Mouse (Mus musculus) forebrain, embryonic 14.5 days (tissue): ENCODE data around the gene Olfr680-ps1. TPM values are rescaled to one million over a fixed set of nuclear protein-coding genes. Genes with fewer than 3 reads are reported as not detected.
"Not testable (repeated sequence)": the region's sequence is repeated elsewhere in the genome, so short reads cannot be mapped to it uniquely, and the experiment has no call there.

Source experiments
- ATAC-seq: fragments of 200-750 bp; cut with Nextera tagmentation; 2 replicates; pipeline ENCODE4 v1.8.0; 2017; ENCODE audit warnings: mild to moderate bottlenecking, moderate library complexity
- DNase-seq: peaks from one replicate; pipeline ENCODE4 v3.0.0-alpha.2; 2015; ENCODE audit warnings: low spot score
- H3K27ac ChIP-seq: fragments of 300-500 bp; sonication (generic); 2 replicates; pipeline ENCODE4 v1.5.1; 2014; ENCODE audit warnings: low read depth, mild to moderate bottlenecking, control low read depth, low read length, moderate library complexity
- H3K27me3 ChIP-seq: fragments of 300-500 bp; sonication (generic); replicated peaks from 2 replicates; pipeline ENCODE4 v1.6.1; 2014; ENCODE audit warnings: low read length, control low read depth, mixed read lengths; ENCODE audit not compliant: control insufficient read depth, insufficient read depth
- H3K36me3 ChIP-seq: fragments of 300-500 bp; sonication (generic); 2 replicates; pipeline ENCODE4 v1.6.1; 2014; ENCODE audit warnings: low read length, control low read depth; ENCODE audit not compliant: control insufficient read depth, insufficient read depth
- H3K4me1 ChIP-seq: fragments of 300-500 bp; sonication (generic); 2 replicates; pipeline ENCODE4 v1.6.1; 2014; ENCODE audit warnings: antibody characterized with exemption, low read length, control low read depth; ENCODE audit not compliant: control insufficient read depth, insufficient read depth
- H3K4me2 ChIP-seq: fragments of 300-500 bp; sonication (generic); 2 replicates; pipeline ENCODE4 v1.6.1; 2014; ENCODE audit warnings: mild to moderate bottlenecking, control low read depth, low read length
- H3K4me3 ChIP-seq: fragments of 300-500 bp; sonication (generic); 2 replicates; pipeline ENCODE4 v1.5.1; 2014; ENCODE audit warnings: low read depth, low read length, control low read depth
- H3K9ac ChIP-seq: fragments of 300-500 bp; sonication (generic); 2 replicates; pipeline ENCODE4 v1.6.1; 2014; ENCODE audit warnings: mild to moderate bottlenecking, low read length, control low read depth, moderate library complexity
- H3K9me3 ChIP-seq: fragments of 300-500 bp; sonication (generic); replicated peaks from 2 replicates; pipeline ENCODE4 v1.6.1; 2016; ENCODE audit warnings: low read length, control low read depth, mixed read lengths; ENCODE audit not compliant: control insufficient read depth
- WGBS: fragments of 180-500 bp; shearing (Covaris S2); extraction: QIAGEN DNeasy Blood & Tissue Kit; methylation state at CpG from one replicate; pipeline ENCODE4 v1.1.7; 2014; 5-methylcytosine and 5-hydroxymethylcytosine counted together
- polyA plus RNA-seq: library from polyadenylated mRNA; unstranded; fragments of >200 nt; fragmentation: Nextera tagmentation; extraction: Ambion mirVana; gene quantifications from 2 replicates; pipeline ENCODE4 v1.2.1, GENCODE M21; 2014

The Olfr680-ps1 gene
- not detected in 2 replicates for polyA plus RNA-seq

DNA sequence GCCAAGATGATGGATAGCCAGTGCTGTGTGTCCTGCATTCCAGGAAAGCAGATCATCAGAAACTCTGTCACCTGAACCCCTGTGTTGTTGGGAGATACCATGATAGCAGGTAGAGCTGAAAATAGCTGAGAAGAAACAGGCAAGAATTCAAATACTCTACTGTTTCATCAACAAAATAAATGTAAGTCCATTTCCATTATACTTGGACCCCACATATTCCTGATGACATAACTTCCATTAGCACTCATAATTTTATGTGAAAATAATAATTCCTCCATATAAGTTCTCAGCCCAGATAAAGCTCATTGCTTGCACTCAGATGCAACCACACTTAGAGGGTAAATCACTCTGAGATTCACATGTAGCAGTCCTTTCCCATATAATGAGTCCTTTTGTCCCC, at the start of gene Olfr680-ps1:
Gene Olfr680-ps1 (minus strand): TSS at position 101 of the 400 bp plus-strand sequence.
- H3K4me3 ChIP-seq, H3K9me3 ChIP-seq, H3K4me1 ChIP-seq, DNase-seq, ATAC-seq, H3K9ac ChIP-seq, H3K27ac ChIP-seq, H3K4me2 ChIP-seq, H3K27me3 ChIP-seq, H3K36me3 ChIP-seq: not testable (repeated sequence)

DNA sequence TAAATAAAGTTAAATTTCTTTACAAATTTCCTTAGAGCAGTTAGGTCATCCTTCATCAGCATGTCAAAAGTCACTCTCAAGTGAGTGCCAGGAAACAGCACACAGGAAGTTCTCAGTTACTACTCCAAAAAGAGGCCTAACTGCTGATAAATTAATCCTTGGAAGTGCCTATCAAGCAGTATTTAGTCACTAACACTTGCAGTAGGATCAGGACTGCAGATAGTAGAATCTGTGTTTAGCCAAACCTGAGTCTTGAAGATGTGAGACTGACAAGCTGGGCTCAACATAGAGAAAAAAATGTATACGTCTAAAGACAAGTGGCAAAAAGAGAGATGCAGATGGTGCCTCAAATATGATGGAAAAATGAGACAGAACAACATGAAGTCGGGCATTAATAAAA, 48.7 kb upstream of the Olfr680-ps1 start:
- WGBS: 77% methylated on average over 2 of the region's 2 CpGs
- no peak for ATAC-seq
- Histone ChIP-seq H3K9me3 (no peaks in the 10 kb centered on the region), H3K4me2 (no peak overlapping the region), H3K36me3 (no peaks in the 10 kb centered on the region), H3K4me1 (no peaks in the 10 kb centered on the region), H3K27me3 (no peaks in the 10 kb centered on the region), H3K4me3 (no peak overlapping the region), H3K9ac (no peak overlapping the region), H3K27ac (no peak overlapping the region)
- no peak for DNase-seq

DNA sequence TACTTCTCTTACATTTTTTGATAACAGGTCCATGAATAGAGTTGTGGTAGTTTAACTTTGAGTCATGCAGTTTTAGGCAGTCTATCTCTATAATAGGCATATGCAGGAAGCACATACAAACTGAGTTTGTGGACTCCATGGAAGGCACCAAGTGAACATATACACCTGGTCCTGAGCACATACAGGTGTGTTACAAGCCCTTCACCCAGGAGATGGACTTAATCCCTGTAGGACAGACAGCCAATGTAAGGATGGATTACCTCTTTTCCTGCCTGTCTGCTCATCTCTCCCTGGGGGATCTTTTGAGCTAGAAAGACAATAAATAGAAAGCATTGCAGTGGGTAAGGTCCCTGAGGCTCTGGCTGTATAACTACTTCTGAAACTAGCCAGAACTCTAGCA, 23.9 kb upstream of the Olfr680-ps1 start, which contains the start of gene Olfr681:
Gene Olfr681 (plus strand): TSS at position 301 of the 400 bp plus-strand sequence.
- Histone ChIP-seq H3K9ac (no peak within 1 kb of the TSS), H3K9me3 (no peaks in the 10 kb centered on the region), H3K27ac (no peak within 1 kb of the TSS), H3K36me3 (no peaks in the 10 kb centered on the region), H3K4me2 (no peak within 1 kb of the TSS), H3K4me1 (no peaks in the 10 kb centered on the region), H3K4me3 (no peak within 1 kb of the TSS), H3K27me3 (no peaks in the 10 kb centered on the region)
- DNase-seq (no peak), ATAC-seq (no peak)

DNA sequence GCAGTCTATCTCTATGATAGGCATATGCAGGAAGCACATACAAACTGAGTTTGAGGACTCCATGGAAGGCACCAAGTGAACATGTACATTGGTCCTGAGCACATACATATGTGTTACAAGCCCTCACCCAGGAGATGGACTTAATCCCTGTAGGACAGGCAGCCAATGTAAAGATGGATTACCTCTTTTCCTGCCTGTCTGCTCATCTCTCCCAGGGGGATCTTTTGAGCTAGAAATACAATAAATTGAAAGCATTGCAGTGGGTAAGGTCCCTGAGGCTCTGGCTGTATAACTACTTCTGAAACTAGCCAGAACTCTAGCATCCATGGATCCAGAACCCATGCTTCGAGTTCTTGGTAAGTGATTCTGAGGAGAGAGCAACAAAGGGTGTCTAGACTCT, 11.7 kb downstream of the Olfr680-ps1 start, which contains the start of gene Olfr679:
Gene Olfr679 (plus strand): TSS at position 301 of the 400 bp plus-strand sequence.
- ATAC-seq (no peak), DNase-seq (no peak)
- 45% methylated on average over 1 of the region's 1 CpGs for WGBS
- Histone ChIP-seq H3K36me3 (no peaks in the 10 kb centered on the region), H3K9ac (no peak within 1 kb of the TSS), H3K4me1 (no peaks in the 10 kb centered on the region), H3K4me3 (no peak within 1 kb of the TSS), H3K4me2 (no peak within 1 kb of the TSS), H3K27me3 (no peaks in the 10 kb centered on the region), H3K27ac (no peak within 1 kb of the TSS), H3K9me3 (no peaks in the 10 kb centered on the region)

DNA sequence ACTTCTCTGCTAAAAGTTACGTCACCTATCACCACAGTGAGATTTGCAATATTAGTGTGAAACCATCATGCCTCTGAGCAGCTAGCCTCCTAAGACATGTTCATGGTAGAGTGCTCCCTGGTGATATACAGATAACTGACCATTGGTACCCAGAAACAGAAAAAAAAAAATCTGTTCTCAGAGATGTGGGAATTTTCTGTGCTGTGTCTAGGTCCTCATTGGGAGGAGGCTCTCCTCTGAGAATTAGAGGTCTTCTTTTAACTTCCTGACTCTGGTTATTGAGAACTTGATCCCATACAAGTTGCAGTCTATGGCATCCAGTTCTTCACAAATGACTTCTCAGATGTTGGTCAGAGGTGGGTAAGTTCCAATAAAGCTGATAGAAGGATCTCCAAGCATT, 28.4 kb downstream of the Olfr680-ps1 start, which contains the start of gene Olfr678:
Gene Olfr678 (plus strand): TSS at position 301 of the 400 bp plus-strand sequence.
- Histone ChIP-seq H3K9ac (no peak within 1 kb of the TSS), H3K27me3 (no peaks in the 10 kb centered on the region), H3K4me1 (no peaks in the 10 kb centered on the region), H3K36me3 (no peaks in the 10 kb centered on the region), H3K27ac (no peak within 1 kb of the TSS), H3K4me3 (no peak within 1 kb of the TSS), H3K9me3 (no peaks in the 10 kb centered on the region), H3K4me2 (no peak within 1 kb of the TSS)
- ATAC-seq: no peak
- WGBS: 89% methylated on average over 1 of the region's 1 CpGs
- no peak for DNase-seq

DNA sequence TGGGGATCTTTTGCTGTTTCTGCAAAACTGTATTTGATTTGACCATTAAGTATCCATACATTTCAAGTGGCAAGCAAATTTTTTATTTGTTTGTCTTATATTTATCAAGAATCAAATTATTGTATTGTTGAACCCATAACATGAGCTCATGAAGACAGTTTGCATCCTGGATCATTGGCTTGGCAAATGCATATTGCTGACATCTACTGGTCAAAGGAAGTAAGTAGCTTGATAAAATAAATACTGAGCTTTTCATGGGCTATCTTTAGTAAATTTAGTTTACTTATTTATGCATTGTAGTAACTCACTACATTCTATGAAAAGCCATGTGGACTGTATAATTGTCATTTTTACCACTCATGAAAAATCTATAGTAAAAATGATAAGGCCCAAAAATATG, 33.7 kb downstream of the Olfr680-ps1 start:
- Histone ChIP-seq H3K4me1 (no peaks in the 10 kb centered on the region), H3K27me3 (no peaks in the 10 kb centered on the region), H3K4me2 (no peak overlapping the region), H3K36me3 (no peaks in the 10 kb centered on the region), H3K9ac (no peak overlapping the region), H3K27ac (no peak overlapping the region), H3K4me3 (no peak overlapping the region), H3K9me3 (no peaks in the 10 kb centered on the region)
- no peak for ATAC-seq
- peak; percentile 1 for DNase-seq

Other genes starting within 250 kb of the Olfr680-ps1 start
- not detected in 2 replicates for gene Usp17la, start 235.8 kb downstream of the Olfr680-ps1 start, polyA plus RNA-seq
- not detected in 2 replicates for gene Olfr665, start 214.8 kb downstream of the Olfr680-ps1 start, polyA plus RNA-seq
- not detected in 2 replicates for gene Olfr666, start 196.9 kb downstream of the Olfr680-ps1 start, polyA plus RNA-seq
- gene Olfr667, start 171.3 kb downstream of the Olfr680-ps1 start, polyA plus RNA-seq: not detected in 2 replicates
- gene Olfr668, start 164.8 kb downstream of the Olfr680-ps1 start, polyA plus RNA-seq: not detected in 2 replicates
- not detected in 2 replicates for gene Olfr669, start 158.6 kb downstream of the Olfr680-ps1 start, polyA plus RNA-seq
- gene Olfr670, start 130.2 kb downstream of the Olfr680-ps1 start, polyA plus RNA-seq: not detected in 2 replicates
- not detected in 2 replicates for gene Olfr671, start 113.7 kb downstream of the Olfr680-ps1 start, polyA plus RNA-seq
- not detected in 2 replicates for gene Olfr672, start 90.8 kb downstream of the Olfr680-ps1 start, polyA plus RNA-seq
- not detected in 2 replicates for gene Olfr675, start 64.4 kb downstream of the Olfr680-ps1 start, polyA plus RNA-seq
- gene Olfr676, start 60.1 kb downstream of the Olfr680-ps1 start, polyA plus RNA-seq: not detected in 2 replicates
- gene Olfr677, start 41.4 kb downstream of the Olfr680-ps1 start, polyA plus RNA-seq: not detected in 2 replicates
- gene Olfr678, start 28.3 kb downstream of the Olfr680-ps1 start, polyA plus RNA-seq: not detected in 2 replicates
- gene Olfr679, start 11.6 kb downstream of the Olfr680-ps1 start, polyA plus RNA-seq: not detected in 2 replicates
- gene Olfr681, start 24.0 kb upstream of the Olfr680-ps1 start, polyA plus RNA-seq: not detected in 2 replicates
- not detected in 2 replicates for gene Olfr683, start 54.2 kb upstream of the Olfr680-ps1 start, polyA plus RNA-seq
- not detected in 2 replicates for gene Olfr684, start 70.8 kb upstream of the Olfr680-ps1 start, polyA plus RNA-seq
- gene Olfr685, start 93.2 kb upstream of the Olfr680-ps1 start, polyA plus RNA-seq: not detected in 2 replicates
- not detected in 2 replicates for gene Olfr686, start 114.7 kb upstream of the Olfr680-ps1 start, polyA plus RNA-seq
- not detected in 2 replicates for gene Olfr688, start 195.3 kb upstream of the Olfr680-ps1 start, polyA plus RNA-seq
- gene Olfr689, start 218.3 kb upstream of the Olfr680-ps1 start, polyA plus RNA-seq: not detected in 2 replicates
- gene Olfr690, start 241.3 kb upstream of the Olfr680-ps1 start, polyA plus RNA-seq: not detected in 2 replicates
- not detected in 2 replicates for gene Olfr691, start 249.5 kb upstream of the Olfr680-ps1 start, polyA plus RNA-seq